Mouse (Mus musculus): ENCODE measurements around the gene Piezo1. TPM values are rescaled to one million over a fixed set of nuclear protein-coding genes. Genes with fewer than 3 reads are reported as not detected.

The Piezo1 gene
- total and polyA plus RNA-seq, 3 experiments: 21.1 to 59.7 (median 41.6) TPM

DNA sequence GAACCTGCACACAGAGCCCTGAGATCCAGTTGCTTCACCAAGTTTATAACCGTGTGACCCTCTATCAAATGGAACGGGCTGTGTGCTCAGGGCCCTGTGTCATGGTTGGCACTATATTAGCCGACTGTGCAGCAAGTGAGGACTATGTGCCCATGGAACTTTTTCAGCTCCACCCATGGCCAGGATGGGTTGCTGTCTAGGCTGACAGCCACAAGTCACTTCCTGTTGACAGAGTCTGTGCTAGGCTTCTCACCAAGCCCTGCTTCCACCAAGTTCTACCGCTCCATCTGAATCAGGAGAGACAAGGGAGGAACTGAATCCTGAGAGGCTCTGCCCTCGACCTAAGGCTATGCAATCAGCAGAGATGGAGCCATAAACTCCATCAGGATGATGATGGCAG lies 10.1 kb upstream of the Piezo1 start:
- TF ChIP-seq E2F4 (IDR thresholded peaks at IDR 0.05; ENCODE audit: insufficient replicate concordance, low read depth, low read length) (no peak), MAX (IDR thresholded peaks at IDR 0.05; ENCODE audit: low read length) (no peak), POLR2A (IDR thresholded peaks at IDR 0.05; ENCODE audit: low read depth, low read length) (no peak), TBP (conservative IDR thresholded peaks at IDR 0.05; ENCODE audit: low read depth, low read length) (no peak), MAFK (IDR thresholded peaks at IDR 0.05; ENCODE audit: insufficient replicate concordance, low read length) (no peak)
- no peak overlapping the region for H3K4me3 ChIP-seq (replicated peaks in 1 of 3; ENCODE audit: low read depth in 2 of 3, low read length in 2 of 3, poor library complexity in 1 of 3)
- in situ Hi-C loops (cut with MboI; ENCODE audit: low pct_ligation_motif_present, low pct_unique_long_range_greater_than_20kb, low sequenced_read_pairs) (no loop called here), dilution Hi-C loops (cut with MboI; ENCODE audit: extremely low pct_ligation_motif_present, extremely low pct_unique_long_range_greater_than_20kb, low sequenced_read_pairs) (no loop called here)
- no peak overlapping the region for H3K27ac ChIP-seq (ENCODE audit: insufficient read depth, low read depth)
- no peaks in the 10 kb centered on the region for H3K79me2 ChIP-seq (replicated peaks; ENCODE audit: control insufficient read depth, extremely low read depth, insufficient read depth, poor library complexity, severe bottlenecking)
- peaks cover 5 to 26% of the 10 kb centered on the region in 2 experiments for H3K4me1 ChIP-seq (ENCODE audit: control insufficient read depth in 1 of 2, insufficient read depth in 2 of 2)
- H3K36me3 ChIP-seq (replicated peaks in 1 of 2; ENCODE audit: control insufficient read depth in 1 of 2, insufficient read depth in 1 of 2, low read length in 1 of 2): peaks cover 0 to 20% of the 10 kb centered on the region in 2 experiments
- DNase-seq (ENCODE audit: extremely low read depth): no peak
- H3K4me2 ChIP-seq (ENCODE audit: insufficient read depth, low read depth, poor library complexity, severe bottlenecking): no peak overlapping the region
- H3K9ac ChIP-seq (ENCODE audit: insufficient read depth, low read depth): no peak overlapping the region
- peaks cover 5% of the 10 kb centered on the region for H3K9me3 ChIP-seq (replicated peaks; ENCODE audit: low read length)
- H3K27me3 ChIP-seq (replicated peaks): no peaks in the 10 kb centered on the region

DNA sequence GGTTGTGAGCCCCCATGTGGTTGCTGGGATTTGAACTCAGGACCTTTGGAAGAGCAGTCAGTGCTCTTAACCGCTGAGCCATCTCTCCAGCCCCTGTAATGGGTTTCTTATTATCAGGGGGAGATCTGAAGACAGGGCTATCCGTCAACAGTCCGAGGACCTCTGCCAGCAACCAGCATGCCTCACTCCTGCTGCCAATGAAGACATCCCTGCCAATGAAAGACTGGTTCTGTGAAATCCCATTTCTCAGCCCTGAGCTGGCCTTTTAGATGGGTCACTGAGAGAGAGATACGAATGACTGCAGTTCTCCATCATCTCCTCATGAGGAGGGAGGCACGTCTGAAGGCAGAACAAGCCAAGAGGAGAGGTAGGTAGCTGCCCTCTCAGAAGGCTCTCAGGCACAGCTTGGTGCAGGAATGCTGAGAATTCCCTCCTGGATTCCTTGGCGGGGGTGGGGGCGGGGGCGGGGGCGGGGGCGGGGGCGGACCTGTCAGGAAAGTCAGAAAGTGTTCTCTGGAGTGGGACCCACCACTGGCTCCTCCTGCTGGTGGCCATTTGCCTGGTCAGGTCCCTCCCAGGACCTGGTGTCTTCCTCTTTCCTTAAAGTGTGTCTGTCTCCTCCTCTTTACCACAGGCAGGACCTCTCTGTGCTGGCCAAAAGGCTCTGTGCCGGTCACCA lies 7.7 kb upstream of the Piezo1 start:
- no peaks in the 10 kb centered on the region for H3K79me2 ChIP-seq (replicated peaks; ENCODE audit: control insufficient read depth, extremely low read depth, insufficient read depth, poor library complexity, severe bottlenecking)
- TF ChIP-seq CHD2 (IDR thresholded peaks at IDR 0.05; ENCODE audit: low read length): no peak
- peak in 1 of 2 experiments; percentile 36; a peak in 2 of 4 replicates for TF ChIP-seq CTCF (conservative IDR thresholded peaks at IDR 0.05 in 1 of 2, IDR thresholded peaks at IDR 0.05 in 1 of 2; ENCODE audit: low read depth in 2 of 2, low read length in 2 of 2)
- no peaks in the 10 kb centered on the region for H3K9me3 ChIP-seq (replicated peaks; ENCODE audit: low read length)
- peaks cover 0 to 2% of the 10 kb centered on the region in 2 experiments for H3K36me3 ChIP-seq (replicated peaks in 1 of 2; ENCODE audit: control insufficient read depth in 1 of 2, insufficient read depth in 1 of 2, low read length in 1 of 2)
- no peak overlapping the region for H3K27ac ChIP-seq (ENCODE audit: insufficient read depth, low read depth)
- H3K4me3 ChIP-seq (replicated peaks in 1 of 3; ENCODE audit: low read depth in 2 of 3, low read length in 2 of 3, poor library complexity in 1 of 3): no peak overlapping the region
- in situ Hi-C loops (cut with MboI; ENCODE audit: low pct_ligation_motif_present, low pct_unique_long_range_greater_than_20kb, low sequenced_read_pairs) (no loop called here), dilution Hi-C loops (cut with MboI; ENCODE audit: extremely low pct_ligation_motif_present, extremely low pct_unique_long_range_greater_than_20kb, low sequenced_read_pairs) (no loop called here)
- H3K4me2 ChIP-seq (ENCODE audit: insufficient read depth, low read depth, poor library complexity, severe bottlenecking): no peak overlapping the region
- H3K27me3 ChIP-seq (replicated peaks): no peaks in the 10 kb centered on the region
- H3K4me1 ChIP-seq (ENCODE audit: control insufficient read depth in 1 of 2, insufficient read depth in 2 of 2): peaks cover 8 to 35% of the 10 kb centered on the region in 2 experiments
- no peak for DNase-seq (ENCODE audit: extremely low read depth)
- H3K9ac ChIP-seq (ENCODE audit: insufficient read depth, low read depth): no peak overlapping the region

DNA sequence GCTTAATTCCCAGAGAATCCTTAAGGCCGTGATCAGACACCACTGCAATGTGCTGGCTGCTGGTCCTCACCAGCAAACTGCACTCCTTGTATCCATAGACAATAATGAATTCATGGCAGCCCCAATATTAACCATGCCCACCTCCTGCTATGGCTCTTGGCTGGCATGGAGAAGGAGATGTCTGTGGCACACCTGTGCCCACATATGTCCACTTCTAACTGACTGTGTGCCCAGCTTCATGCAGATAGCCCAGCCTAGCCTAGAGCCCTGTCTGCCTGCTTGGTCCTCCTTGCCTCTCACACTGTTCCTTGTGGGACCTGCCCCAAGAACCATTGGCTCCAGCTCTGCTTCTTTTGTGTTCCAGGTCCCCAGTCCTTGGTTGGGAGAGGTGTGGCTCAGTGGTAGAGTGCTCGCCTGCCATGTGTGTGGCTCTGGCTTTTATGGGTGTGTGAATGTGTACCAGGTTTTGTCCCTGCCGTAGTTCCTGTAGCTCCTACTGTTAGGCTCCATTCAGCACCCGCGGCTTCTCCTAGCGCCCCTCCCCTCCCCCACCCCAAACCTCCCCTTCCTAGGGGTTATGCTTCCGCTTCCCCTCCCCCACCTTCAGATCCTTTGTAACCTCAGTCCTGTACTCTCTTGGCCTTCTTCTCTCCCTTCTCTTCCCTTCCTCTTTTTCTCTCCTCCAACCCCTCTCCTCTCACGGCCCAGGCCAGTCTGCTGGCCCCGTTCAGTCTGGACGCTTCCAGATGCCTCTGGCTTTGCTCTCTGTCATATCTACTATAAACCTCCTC lies 6.3 kb upstream of the Piezo1 start:
- no peaks in the 10 kb centered on the region for H3K36me3 ChIP-seq (replicated peaks in 1 of 2; ENCODE audit: control insufficient read depth in 1 of 2, insufficient read depth in 1 of 2, low read length in 1 of 2)
- peak overlapping the region; percentile 63 to 79 (median 71) for H3K4me3 ChIP-seq (replicated peaks in 1 of 3; ENCODE audit: low read depth in 2 of 3, low read length in 2 of 3, poor library complexity in 1 of 3)
- peak overlapping the region; percentile 90 for H3K9ac ChIP-seq (ENCODE audit: insufficient read depth, low read depth)
- H3K4me1 ChIP-seq (ENCODE audit: control insufficient read depth in 1 of 2, insufficient read depth in 2 of 2): peaks cover 8 to 35% of the 10 kb centered on the region in 2 experiments
- no peaks in the 10 kb centered on the region for H3K9me3 ChIP-seq (replicated peaks; ENCODE audit: low read length)
- peak overlapping the region; percentile 84 for H3K4me2 ChIP-seq (ENCODE audit: insufficient read depth, low read depth, poor library complexity, severe bottlenecking)
- TF ChIP-seq MEF2A (IDR thresholded peaks at IDR 0.05; ENCODE audit: borderline replicate concordance, low read depth, low read length) (no peak), ZKSCAN1 (IDR thresholded peaks at IDR 0.05; ENCODE audit: borderline replicate concordance, low read depth, low read length) (no peak), ELF1 (IDR thresholded peaks at IDR 0.05; ENCODE audit: low read depth, low read length) (no peak), CHD2 (IDR thresholded peaks at IDR 0.05; ENCODE audit: low read length) (peak; percentile 82), RAD21 (IDR thresholded peaks at IDR 0.05; ENCODE audit: low read depth, low read length) (no peak), MXI1 (IDR thresholded peaks at IDR 0.05; ENCODE audit: low read depth, low read length) (no peak), NELFE (IDR thresholded peaks at IDR 0.05; ENCODE audit: low read depth, low read length) (no peak), UBTF (IDR thresholded peaks at IDR 0.05; ENCODE audit: low read depth, low read length) (0 out of 2 replicates have a peak, but pooled peaks have one; percentile 43)
- peak; percentile 63 for DNase-seq (ENCODE audit: extremely low read depth)
- H3K27ac ChIP-seq (ENCODE audit: insufficient read depth, low read depth): peak overlapping the region; percentile 67
- H3K79me2 ChIP-seq (replicated peaks; ENCODE audit: control insufficient read depth, extremely low read depth, insufficient read depth, poor library complexity, severe bottlenecking): no peaks in the 10 kb centered on the region
- in situ Hi-C loops (cut with MboI; ENCODE audit: low pct_ligation_motif_present, low pct_unique_long_range_greater_than_20kb, low sequenced_read_pairs) (no loop called here), dilution Hi-C loops (cut with MboI; ENCODE audit: extremely low pct_ligation_motif_present, extremely low pct_unique_long_range_greater_than_20kb, low sequenced_read_pairs) (no loop called here)
- no peaks in the 10 kb centered on the region for H3K27me3 ChIP-seq (replicated peaks)
